Mouse (Mus musculus) heart, embryonic 14.5 days (tissue): ENCODE data around the gene Atp6v1b1. TPM values are rescaled to one million over a fixed set of nuclear protein-coding genes. Genes with fewer than 3 reads are reported as not detected.

Source experiments
- ATAC-seq: fragments of 200-750 bp; cut with Nextera tagmentation; 2 replicates; pipeline ENCODE4 v1.8.0; 2017; ENCODE audit warnings: low read depth, moderate TSS enrichment; ENCODE audit not compliant: insufficient number of reproducible peaks, insufficient read depth, low FRiP score
- H3K27ac ChIP-seq, 2 experiments: fragments of 200-500 bp in 1 of 2; fragments of 300-500 bp in 1 of 2; sonication (generic) in 1 of 2; replicated peaks in 1 of 2; 2 replicates each; pipeline ENCODE4 v1.5.1; 2012 to 2014; ENCODE audit warnings: low read depth in 2 of 2, low read length in 2 of 2, control low read depth in 1 of 2, mild to moderate bottlenecking in 1 of 2, mixed read lengths in 1 of 2; ENCODE audit not compliant: control insufficient read depth in 1 of 2, insufficient read depth in 1 of 2
- H3K27me3 ChIP-seq: fragments of 300-500 bp; sonication (generic); 2 replicates; pipeline ENCODE4 v1.6.1; 2014; ENCODE audit warnings: mild to moderate bottlenecking, low read length, control low read depth; ENCODE audit not compliant: control insufficient read depth, insufficient read depth
- H3K36me3 ChIP-seq: fragments of 300-500 bp; sonication (generic); 2 replicates; pipeline ENCODE4 v1.6.1; 2014; ENCODE audit warnings: mild to moderate bottlenecking, control low read depth, low read length, mixed read lengths; ENCODE audit not compliant: control insufficient read depth, insufficient read depth
- H3K4me1 ChIP-seq, 2 experiments: fragments of 200-500 bp in 1 of 2; fragments of 300-500 bp in 1 of 2; sonication (generic) in 1 of 2; 2 replicates each; pipeline ENCODE4 v1.6.1; 2012 to 2014; ENCODE audit warnings: low read length in 2 of 2, control low read depth in 1 of 2, mixed read lengths in 1 of 2; ENCODE audit not compliant: control insufficient read depth in 2 of 2, insufficient read depth in 2 of 2
- H3K4me2 ChIP-seq: fragments of 300-500 bp; sonication (generic); 2 replicates; pipeline ENCODE4 v1.6.1; 2014; ENCODE audit warnings: mild to moderate bottlenecking, low read length
- H3K4me3 ChIP-seq, 2 experiments: fragments of 200-500 bp in 1 of 2; fragments of 300-500 bp in 1 of 2; sonication (generic) in 1 of 2; 2 replicates each; pipeline ENCODE4 v1.5.1; 2012 to 2014; ENCODE audit warnings: low read length in 2 of 2, mild to moderate bottlenecking in 2 of 2, control low read depth in 1 of 2, low read depth in 1 of 2, moderate library complexity in 1 of 2; ENCODE audit not compliant: control insufficient read depth in 1 of 2, insufficient read depth in 1 of 2
- H3K9ac ChIP-seq: fragments of 300-500 bp; sonication (generic); 2 replicates; pipeline ENCODE4 v1.6.1; 2014; ENCODE audit warnings: mild to moderate bottlenecking, low read length
- H3K9me3 ChIP-seq: fragments of 300-500 bp; sonication (generic); 2 replicates; pipeline ENCODE4 v1.6.1; 2016; ENCODE audit warnings: low read length, control low read depth; ENCODE audit not compliant: control insufficient read depth
- WGBS: fragments of 180-500 bp; shearing (Covaris S2); extraction: QIAGEN DNeasy Blood & Tissue Kit; methylation state at CpG from one replicate; pipeline ENCODE4 v1.1.7; 2014; 5-methylcytosine and 5-hydroxymethylcytosine counted together
- polyA plus RNA-seq: library from polyadenylated mRNA; unstranded; fragments of >200 nt; fragmentation: Nextera tagmentation; extraction: Ambion mirVana; gene quantifications from 2 replicates; pipeline ENCODE4 v1.2.1, GENCODE M21; 2014

Gene Atp6v1b1
- polyA plus RNA-seq, 1 experiment from 2014 or later: not detected

GRCm38 (mm10) chr6:83796686-83797085, 53.9 kb downstream of the Atp6v1b1 start:
- no peak overlapping the region for H3K4me3 ChIP-seq
- no peak overlapping the region for H3K4me2 ChIP-seq
- H3K9ac ChIP-seq: no peak overlapping the region
- no peak for ATAC-seq
- H3K9me3 ChIP-seq: no peaks in the 10 kb centered on the region
- peaks cover 6 to 12% of the 10 kb centered on the region in 2 experiments for H3K4me1 ChIP-seq
- H3K36me3 ChIP-seq: peaks cover 38% of the 10 kb centered on the region
- WGBS: 48% methylated on average over 3 of the region's 3 CpGs
- H3K27me3 ChIP-seq: no peaks in the 10 kb centered on the region
- H3K27ac ChIP-seq: no peak overlapping the region

- Histone ChIP-seq H3K27ac (no peak overlapping the region), H3K36me3 (peaks cover 78% of the 10 kb centered on the region)
Measured at GRCm38 (mm10) chr6:83802033-83802432, 59.2 kb downstream of the Atp6v1b1 start.

GRCm38 (mm10) chr6:83802846-83803245, 60.1 kb downstream of the Atp6v1b1 start:
- Histone ChIP-seq H3K9me3 (no peaks in the 10 kb centered on the region), H3K36me3 (peaks cover 81% of the 10 kb centered on the region), H3K27me3 (no peaks in the 10 kb centered on the region), H3K4me3 (no peak overlapping the region), H3K27ac (no peak overlapping the region), H3K4me2 (no peak overlapping the region), H3K4me1 (no peaks in the 10 kb centered on the region), H3K9ac (no peak overlapping the region)
- no peak for ATAC-seq
- WGBS: 87% methylated on average over 3 of the region's 3 CpGs

More at GRCm38 (mm10) chr6:83802033-83802432, 59.2 kb downstream of the Atp6v1b1 start:
- Histone ChIP-seq H3K4me2 (no peak overlapping the region), H3K4me3 (no peak overlapping the region), H3K4me1 (no peaks in the 10 kb centered on the region), H3K9ac (no peak overlapping the region), H3K27me3 (no peaks in the 10 kb centered on the region), H3K9me3 (no peaks in the 10 kb centered on the region)
- ATAC-seq: no peak
- 86% methylated on average over 5 of the region's 5 CpGs for WGBS

Other genes starting within 250 kb of the Atp6v1b1 start
- gene Dguok, start 236.0 kb upstream of the Atp6v1b1 start, polyA plus RNA-seq: 51.2 and 59.1 TPM in 2 replicates
- gene Actg2, start 206.7 kb upstream of the Atp6v1b1 start, polyA plus RNA-seq: 6.0 and 12.2 TPM in 2 replicates
- gene Stambp, start 170.3 kb upstream of the Atp6v1b1 start, polyA plus RNA-seq: 27.7 TPM in 2 replicates
- 0.46 and 0.70 TPM in 2 replicates for gene Clec4f, start 86.8 kb upstream of the Atp6v1b1 start, polyA plus RNA-seq
- gene Cd207, start 65.1 kb upstream of the Atp6v1b1 start, polyA plus RNA-seq: 0.22 TPM in 2 replicates
- gene Vax2, start 31.7 kb upstream of the Atp6v1b1 start, polyA plus RNA-seq: not detected in 2 replicates
- not detected in 2 replicates for gene Ankrd53, start 19.7 kb downstream of the Atp6v1b1 start, polyA plus RNA-seq
- gene Tex261, start 32.8 kb downstream of the Atp6v1b1 start, polyA plus RNA-seq: 70.3 and 75.9 TPM in 2 replicates
- gene Nagk, start 52.0 kb downstream of the Atp6v1b1 start, polyA plus RNA-seq: 64.8 and 69.6 TPM in 2 replicates
- gene Paip2b, start 88.8 kb downstream of the Atp6v1b1 start, polyA plus RNA-seq: 11.1 and 14.9 TPM in 2 replicates
- 51.1 and 52.3 TPM in 2 replicates for gene Zfp638, start 124.1 kb downstream of the Atp6v1b1 start, polyA plus RNA-seq